ENCODE assay signal across 18 mouse cellular contexts in genomic region chr4:31608811-31609210, GRCm38 (mm10).
A peak's percentile ranks its signal among the peaks of the same experiment; 100 is the strongest.
DNase-seq lines count a peak whose midpoint lies in the region; ATAC-seq and TF ChIP-seq lines count a peak whose summit lies in the region.
"Had no signal": no experiment of that assay in that cellular context is flagged by ENCODE, and none has a peak within 500 bp of the region (broad histone marks: within the 10 kb centered on the region; RNA-seq: fewer than 3 reads in every experiment).

No protein-coding gene starts in this region.

- peaks cover 15% of the 10 kb centered on the region for H3K4me1 ChIP-seq in limb, embryonic 14.5 days (ENCODE audit: control insufficient read depth, insufficient read depth, low read length)
- peaks cover 26% of the 10 kb centered on the region for H3K4me1 ChIP-seq in limb, embryonic 10.5 days
- H3K4me1 ChIP-seq: heart, embryonic 15.5 days; liver, embryonic 13.5 days had no signal

- TF ChIP-seq POLR2A in limb, embryonic 14.5 days (IDR thresholded peaks at IDR 0.05; ENCODE audit: borderline replicate concordance, extremely low read depth, insufficient read depth, insufficient read length) = no peak

- ATAC-seq in cerebellum, adult (ENCODE audit: insufficient number of reproducible peaks, low FRiP score, low TSS enrichment) = no peak
- no peak for ATAC-seq in limb, embryonic 14.5 days (ENCODE audit: low FRiP score, low read depth)
- ATAC-seq: intestine, embryonic 16.5 days; Patski had no signal

- H3K36me3 ChIP-seq in limb, embryonic 14.5 days (ENCODE audit: control insufficient read depth, insufficient read depth, low read length) = no peaks in the 10 kb centered on the region
- H3K36me3 ChIP-seq in limb, embryonic 10.5 days = no peaks in the 10 kb centered on the region
- H3K36me3 ChIP-seq: heart, embryonic 15.5 days; hindbrain, embryonic 12.5 days; liver, embryonic 13.5 days had no signal

- no peak overlapping the region for H3K4me2 ChIP-seq in limb, embryonic 14.5 days (replicated peaks; ENCODE audit: low read depth, low read length, severe bottlenecking)
- H3K4me2 ChIP-seq: heart, embryonic 15.5 days; hindbrain, embryonic 12.5 days; liver, embryonic 13.5 days; midbrain, embryonic 11.5 days had no signal

- H3K4me3 ChIP-seq in limb, embryonic 14.5 days (replicated peaks; ENCODE audit: low read length) = no peak overlapping the region
- no peak overlapping the region for H3K4me3 ChIP-seq in limb, embryonic 10.5 days
- H3K4me3 ChIP-seq: heart, embryonic 15.5 days; hindbrain, embryonic 12.5 days; left cerebral cortex, adult 2 months; liver, embryonic 13.5 days; myocyte had no signal

- intact Hi-C loops in left cerebral cortex, postnatal 14 days (cut with DNase I) = no loop called here

- H3K27me3 ChIP-seq in limb, embryonic 14.5 days (ENCODE audit: control insufficient read depth, insufficient read depth, low read length) = no peaks in the 10 kb centered on the region
- no peaks in the 10 kb centered on the region for H3K27me3 ChIP-seq in limb, embryonic 10.5 days (ENCODE audit: low read depth, poor library complexity, severe bottlenecking)
- H3K27me3 ChIP-seq: heart, embryonic 15.5 days; hindbrain, embryonic 12.5 days; liver, embryonic 13.5 days; Patski had no signal

- no peaks in the 10 kb centered on the region for H3K9me3 ChIP-seq in limb, embryonic 14.5 days (ENCODE audit: control insufficient read depth, low read length)
- H3K9me3 ChIP-seq in limb, embryonic 10.5 days (replicated peaks) = no peaks in the 10 kb centered on the region
- H3K9me3 ChIP-seq: heart, embryonic 15.5 days; hindbrain, embryonic 12.5 days; liver, embryonic 13.5 days had no signal

- no peak overlapping the region for H3K27ac ChIP-seq in limb, embryonic 14.5 days (replicated peaks; ENCODE audit: low read depth, low read length)
- no peak overlapping the region for H3K27ac ChIP-seq in limb, embryonic 10.5 days
- H3K27ac ChIP-seq: heart, embryonic 15.5 days; hindbrain, embryonic 12.5 days; left cerebral cortex, adult 2 months; liver, embryonic 13.5 days; stomach, postnatal 0 days had no signal

- no peak overlapping the region for H3K9ac ChIP-seq in limb, embryonic 14.5 days (ENCODE audit: low read depth, low read length, severe bottlenecking)
- H3K9ac ChIP-seq: heart, embryonic 15.5 days; hindbrain, embryonic 12.5 days; liver, embryonic 13.5 days had no signal

- peak; percentile 10 for DNase-seq in cerebellum, adult 11 months
- DNase-seq in limb, embryonic 14.5 days (ENCODE audit: low spot score) = peak; percentile 34
- no peak for DNase-seq in limb, embryonic 10.5 days (ENCODE audit: low spot score)
- DNase-seq in left cerebral cortex, postnatal 14 days (ENCODE audit: low spot score in 2 of 2) = peak; percentile 59 to 63
- peak; percentile 33 for DNase-seq in right cerebral cortex, postnatal 4 days
- DNase-seq in T-cell, adult 2 months (ENCODE audit: low spot score) = no peak
- no peak for DNase-seq in spleen, postnatal 4 days (ENCODE audit: low spot score in 2 of 2)
- DNase-seq: kidney, postnatal 10 days; liver, embryonic 13.5 days had no signal

- WGBS in limb, embryonic 14.5 days = 64% methylated on average over 8 of the region's 8 CpGs
- 86% methylated on average over 8 of the region's 8 CpGs for WGBS in limb, embryonic 10.5 days

Comparison
In these comparisons a context has a peak if more than half of its experiments do, and no peak if none do; other contexts are left out.
1. DNase-seq: peak in cerebellum, adult 11 months (single experiment), limb, embryonic 14.5 days (single experiment), left cerebral cortex, postnatal 14 days (2 of 2) and right cerebral cortex, postnatal 4 days (single experiment); none in limb, embryonic 10.5 days (single experiment), T-cell, adult 2 months (single experiment) and spleen, postnatal 4 days (0 of 2).